Mouse (Mus musculus) bone marrow macrophage, adult 2 months (primary cell): Measurements from ENCODE around the gene Dmac2.

Experiments used
- CTCF ChIP-seq: IDR thresholded peaks from 2 replicates; pipeline ENCODE4 v1.5.1; 2012; ENCODE audit warnings: low read depth, mild to moderate bottlenecking, low read length, moderate library complexity
- POLR2A ChIP-seq: IDR thresholded peaks from 2 replicates; pipeline ENCODE4 v1.6.1; 2012; ENCODE audit warnings: mild to moderate bottlenecking, low read depth, low read length, borderline replicate concordance

GRCm38 (mm10) chr7:25636373-25636772 lies 17.2 kb downstream of the Dmac2 start:
- TF ChIP-seq CTCF: no peak
- TF ChIP-seq POLR2A: no peak
